In the genomic region with DNA sequence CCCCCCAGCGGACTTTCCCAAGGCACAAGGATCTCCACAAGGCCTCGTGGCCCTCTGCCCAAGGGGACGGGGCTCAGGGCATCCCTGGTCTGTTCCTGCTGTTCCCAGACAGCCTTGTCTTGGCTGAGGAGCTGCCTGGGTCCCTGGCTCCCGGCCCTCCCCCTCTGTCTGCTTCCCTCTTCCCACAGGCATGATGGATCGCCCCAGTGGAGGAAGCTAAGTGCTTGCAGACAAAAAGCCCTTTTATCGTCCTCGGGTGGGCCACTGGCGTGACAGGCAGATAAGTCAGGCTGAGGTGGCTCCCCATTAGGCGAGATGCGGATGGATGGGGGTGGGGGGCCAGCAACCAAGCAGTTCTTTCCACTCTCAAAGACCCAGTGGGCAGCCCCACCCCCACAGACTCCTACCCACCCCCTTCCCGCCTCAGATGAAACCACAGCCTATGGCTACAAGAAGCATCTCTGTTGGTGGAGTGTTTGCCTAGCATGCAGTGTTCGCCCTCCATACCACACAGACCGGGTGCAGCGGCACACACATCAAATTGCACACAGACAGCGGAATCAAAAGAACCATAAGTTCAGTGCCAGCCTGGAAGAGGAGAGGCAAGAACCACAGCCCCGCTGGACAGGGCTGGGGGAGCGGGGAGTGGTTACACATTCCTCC, we compare ENCODE assay signal across 8 mouse cellular contexts. TPM values are rescaled to one million over a fixed set of nuclear protein-coding genes. Genes with fewer than 3 reads are reported as not detected.
DNase-seq lines count a peak whose midpoint lies in the region; ATAC-seq and TF ChIP-seq lines count a peak whose summit lies in the region.

No protein-coding gene starts in this region.

- in situ Hi-C loops in CH12.LX (cut with MboI; ENCODE audit: low pct_ligation_motif_present, low pct_unique_long_range_greater_than_20kb, low sequenced_read_pairs) = no loop called here

- TF ChIP-seq RAD21 in CH12.LX (IDR thresholded peaks at IDR 0.05; ENCODE audit: low read depth, low read length) = no peak

- H3K4me3 ChIP-seq in CH12.LX (replicated peaks in 1 of 3; ENCODE audit: low read depth in 2 of 3, low read length in 2 of 3, poor library complexity in 1 of 3) = peak overlapping the region in 1 of 3 experiments; percentile 10
- no peak overlapping the region for H3K4me3 ChIP-seq in forebrain, embryonic 11.5 days (ENCODE audit: low read depth, low read length)
- H3K4me3 ChIP-seq in midbrain, embryonic 16.5 days (ENCODE audit: low read depth, low read length) = no peak overlapping the region

- no peak overlapping the region for H3K4me2 ChIP-seq in CH12.LX (ENCODE audit: insufficient read depth, low read depth, poor library complexity, severe bottlenecking)
- H3K4me2 ChIP-seq in forebrain, embryonic 11.5 days (ENCODE audit: low read depth, low read length, severe bottlenecking) = peak overlapping the region; percentile 28; the same call in 1 of the 2 replicates
- peak overlapping the region; percentile 2; the same call in 1 of the 2 replicates for H3K4me2 ChIP-seq in midbrain, embryonic 16.5 days (ENCODE audit: low read length)

- TF ChIP-seq POLR2A in CH12.LX (IDR thresholded peaks at IDR 0.05; ENCODE audit: low read depth, low read length) = no peak

- H3K36me3 ChIP-seq in CH12.LX (replicated peaks in 1 of 2; ENCODE audit: control insufficient read depth in 1 of 2, insufficient read depth in 1 of 2, low read length in 1 of 2) = peaks cover 0 to 44% of the 10 kb centered on the region in 2 experiments
- H3K36me3 ChIP-seq in forebrain, embryonic 11.5 days (ENCODE audit: control insufficient read depth, insufficient read depth, low read length) = no peaks in the 10 kb centered on the region
- no peaks in the 10 kb centered on the region for H3K36me3 ChIP-seq in midbrain, embryonic 16.5 days (ENCODE audit: control insufficient read depth, insufficient read depth, low read length)

- H3K4me1 ChIP-seq in CH12.LX (ENCODE audit: control insufficient read depth in 1 of 2, insufficient read depth in 2 of 2) = peaks cover 52 to 95% of the 10 kb centered on the region in 2 experiments
- H3K4me1 ChIP-seq in forebrain, embryonic 11.5 days (replicated peaks; ENCODE audit: control insufficient read depth, insufficient read depth, low read length) = peaks cover 60% of the 10 kb centered on the region
- peaks cover 73% of the 10 kb centered on the region for H3K4me1 ChIP-seq in midbrain, embryonic 16.5 days (ENCODE audit: control insufficient read depth, insufficient read depth, low read length)

- TF ChIP-seq CTCF in CH12.LX (conservative IDR thresholded peaks at IDR 0.05 in 1 of 2, IDR thresholded peaks at IDR 0.05 in 1 of 2; ENCODE audit: low read depth in 2 of 2, low read length in 2 of 2) = no peak

- no peaks in the 10 kb centered on the region for H3K9me3 ChIP-seq in CH12.LX (replicated peaks; ENCODE audit: low read length)
- H3K9me3 ChIP-seq in forebrain, embryonic 11.5 days (ENCODE audit: control insufficient read depth, low read length) = no peaks in the 10 kb centered on the region
- no peaks in the 10 kb centered on the region for H3K9me3 ChIP-seq in midbrain, embryonic 16.5 days (replicated peaks; ENCODE audit: control insufficient read depth, low read length, poor library complexity, severe bottlenecking)

- dilution Hi-C loops in CH12.LX (cut with MboI; ENCODE audit: extremely low pct_ligation_motif_present, extremely low pct_unique_long_range_greater_than_20kb, low sequenced_read_pairs) = no loop called here

- 25% methylated on average over 17 of the region's 17 CpGs for WGBS in forebrain, embryonic 11.5 days
- 13% methylated on average over 17 of the region's 17 CpGs for WGBS in midbrain, embryonic 16.5 days

- no peaks in the 10 kb centered on the region for H3K27me3 ChIP-seq in CH12.LX (replicated peaks)
- no peaks in the 10 kb centered on the region for H3K27me3 ChIP-seq in forebrain, embryonic 11.5 days (ENCODE audit: control insufficient read depth, insufficient read depth, low read length)
- no peaks in the 10 kb centered on the region for H3K27me3 ChIP-seq in midbrain, embryonic 16.5 days (ENCODE audit: control insufficient read depth, insufficient read depth, low read depth, low read length)

- peak; percentile 70 to 84 for DNase-seq in cerebellum, postnatal 10 days
- DNase-seq in cerebellum, adult 9-10 months = no peak
- no peak for DNase-seq in CH12.LX (ENCODE audit: extremely low read depth)
- DNase-seq in forebrain, embryonic 11.5 days (ENCODE audit: low spot score) = peak; percentile 80
- DNase-seq in kidney, postnatal 14 days = peak; percentile 79
- no peak for DNase-seq in spleen, adult 18-20 months

- no peak for TF ChIP-seq EP300 in CH12.LX (IDR thresholded peaks at IDR 0.05; ENCODE audit: low read length)

- no peak overlapping the region for H3K27ac ChIP-seq in CH12.LX (ENCODE audit: insufficient read depth, low read depth)
- H3K27ac ChIP-seq in forebrain, embryonic 11.5 days (ENCODE audit: low read depth, low read length) = peak overlapping the region; percentile 92
- peak overlapping the region; percentile 77 for H3K27ac ChIP-seq in midbrain, embryonic 16.5 days (ENCODE audit: low read length)

- ATAC-seq in forebrain, embryonic 11.5 days (replicated peaks; ENCODE audit: low FRiP score) = peak; percentile 65
- peak; percentile 63 for ATAC-seq in midbrain, embryonic 16.5 days
- ATAC-seq in erythroblast, adult 5-6 weeks (replicated peaks; ENCODE audit: low FRiP score, poor library complexity, severe bottlenecking) = no peak

- no peak overlapping the region for H3K9ac ChIP-seq in CH12.LX (ENCODE audit: insufficient read depth, low read depth)
- peak overlapping the region; percentile 48 for H3K9ac ChIP-seq in forebrain, embryonic 11.5 days (ENCODE audit: low read length)
- H3K9ac ChIP-seq in midbrain, embryonic 16.5 days (ENCODE audit: low read depth, low read length) = peak overlapping the region; percentile 12

- no peaks in the 10 kb centered on the region; the same call in 1 of the 2 replicates for H3K79me2 ChIP-seq in CH12.LX (replicated peaks; ENCODE audit: control insufficient read depth, extremely low read depth, insufficient read depth, poor library complexity, severe bottlenecking)

TF ChIP-seq in CH12.LX, 34 proteins besides CTCF, POLR2A, EP300 and RAD21:
- TF ChIP-seq HCFC1 (IDR thresholded peaks at IDR 0.05; ENCODE audit: low read depth, low read length) (no peak), CHD2 (IDR thresholded peaks at IDR 0.05; ENCODE audit: low read length) (peak; percentile 13; the same call in 1 of the 2 replicates), POLR2AphosphoS2 (IDR thresholded peaks at IDR 0.05; ENCODE audit: low read depth, low read length) (no peak)

RNA-seq across cellular contexts. Expression of a gene that starts 27.0 kb away (rescaled TPM):
- total RNA-seq in CH12.LX (2012; rRNA removed) = 7.2 and 10.8 TPM in 2 replicates
- 2.5 and 3.9 TPM in 2 replicates for total RNA-seq in CH12.LX (2014; rRNA removed)
- 37.7 and 44.7 TPM in 2 replicates for polyA plus RNA-seq in CH12.LX (2012; ENCODE audit: insufficient read length, low read depth)
- polyA plus RNA-seq in forebrain, embryonic 11.5 days (2014; fragmentation: Nextera tagmentation; extraction: Ambion mirVana) = 27.3 and 29.5 TPM in 2 replicates
- polyA plus RNA-seq in midbrain, embryonic 16.5 days (2015; fragmentation: Nextera tagmentation; extraction: Ambion mirVana) = 19.9 and 22.9 TPM in 2 replicates
- total RNA-seq in erythroblast, adult 5-6 weeks (2015; ENCODE audit: low replicate concordance) = 15.8 and 18.2 TPM in 2 replicates
- total RNA-seq in erythroblast, adult 5-6 weeks (2017; ENCODE audit: low replicate concordance) = 6.0 and 8.0 TPM in 2 replicates

Comparison
In these comparisons a context has a peak if more than half of its experiments do, and no peak if none do; other contexts are left out.
1. DNase-seq: peak in cerebellum, postnatal 10 days (2 of 2), forebrain, embryonic 11.5 days (single experiment) and kidney, postnatal 14 days (single experiment); none in cerebellum, adult 9-10 months (single experiment), CH12.LX (single experiment) and spleen, adult 18-20 months (0 of 2).